Mouse (Mus musculus): ENCODE data around the gene Ccdc88c.

GRCm38 (mm10) chr12:100966253-100966652, 62.6 kb downstream of the Ccdc88c start:
- no peak for TF ChIP-seq CTCF (IDR thresholded peaks at IDR 0.05; ENCODE audit: extremely low read depth, insufficient read depth, low read length)
- no peak for TF ChIP-seq POLR2A (IDR thresholded peaks at IDR 0.05; ENCODE audit: extremely low read depth, insufficient read depth, low read length)
